In genomic region chr14:31217666-31218065, GRCm38 (mm10) we compare ENCODE assay signal across 8 mouse cellular contexts. TPM values are rescaled to one million over a fixed set of nuclear protein-coding genes. Genes with fewer than 3 reads are reported as not detected.
DNase-seq lines count a peak whose midpoint lies in the region; ATAC-seq lines count a peak whose summit lies in the region.

Gene Sema3g (plus strand): TSS chr14:31217860.

- H3K27ac ChIP-seq in heart, embryonic 15.5 days: 0 out of 2 replicates have a peak within 1 kb of the TSS, but pooled peaks have one; percentile 7
- no peak within 1 kb of the TSS for H3K27ac ChIP-seq in stomach, embryonic 14.5 days (ENCODE audit: low read length)

- 7% methylated on average over 11 of the region's 11 CpGs for WGBS in heart, embryonic 15.5 days
- WGBS in stomach, embryonic 14.5 days: 8% methylated on average over 10 of the region's 11 CpGs

- H3K4me2 ChIP-seq in heart, embryonic 15.5 days: peak within 1 kb of the TSS; percentile 48
- H3K4me2 ChIP-seq in stomach, embryonic 14.5 days (replicated peaks; ENCODE audit: low read depth, low read length): 0 out of 2 replicates have a peak within 1 kb of the TSS, but pooled peaks have one; percentile 4

- peaks cover 44% of the 10 kb centered on the region for H3K4me1 ChIP-seq in heart, embryonic 15.5 days (replicated peaks)
- H3K4me1 ChIP-seq in megakaryocyte, embryonic 14.5 days: peaks cover 50% of the 10 kb centered on the region
- H3K4me1 ChIP-seq in stomach, embryonic 14.5 days (ENCODE audit: control insufficient read depth, insufficient read depth, low read length): 0 out of 2 replicates have a peak, but pooled peaks cover 3% of the 10 kb centered on the region

- H3K9me3 ChIP-seq in heart, embryonic 15.5 days (replicated peaks): no peaks in the 10 kb centered on the region
- no peaks in the 10 kb centered on the region for H3K9me3 ChIP-seq in megakaryocyte, embryonic 14.5 days
- no peaks in the 10 kb centered on the region for H3K9me3 ChIP-seq in stomach, embryonic 14.5 days (ENCODE audit: control insufficient read depth, low read depth, low read length)

- DNase-seq in B cell, adult 2 months: peak; percentile 61 to 67
- DNase-seq in adipocyte (ENCODE audit: low spot score): peak; percentile 52
- DNase-seq in embryo, embryonic 11 days: peak; percentile 80
- DNase-seq in kidney, postnatal 10 days: peak; percentile 87

- peak within 1 kb of the TSS; percentile 16; the same call in 1 of the 2 replicates for H3K4me3 ChIP-seq in heart, embryonic 15.5 days
- H3K4me3 ChIP-seq in megakaryocyte, embryonic 14.5 days (replicated peaks): peak within 1 kb of the TSS; percentile 77
- H3K4me3 ChIP-seq in stomach, embryonic 14.5 days (ENCODE audit: low read depth, low read length): no peak within 1 kb of the TSS

- H3K9ac ChIP-seq in heart, embryonic 15.5 days: peak within 1 kb of the TSS; percentile 40
- no peak within 1 kb of the TSS for H3K9ac ChIP-seq in stomach, embryonic 14.5 days (replicated peaks; ENCODE audit: low read depth, low read length)

- no peaks in the 10 kb centered on the region for H3K27me3 ChIP-seq in heart, embryonic 15.5 days
- peaks cover 56% of the 10 kb centered on the region for H3K27me3 ChIP-seq in megakaryocyte, embryonic 14.5 days (replicated peaks)
- no peaks in the 10 kb centered on the region for H3K27me3 ChIP-seq in stomach, embryonic 14.5 days (ENCODE audit: control insufficient read depth, insufficient read depth, low read length)

- H3K36me3 ChIP-seq in heart, embryonic 15.5 days: no peaks in the 10 kb centered on the region
- H3K36me3 ChIP-seq in megakaryocyte, embryonic 14.5 days (replicated peaks; ENCODE audit: low read length): no peaks in the 10 kb centered on the region
- H3K36me3 ChIP-seq in stomach, embryonic 14.5 days (ENCODE audit: control insufficient read depth, insufficient read depth, low read length): no peaks in the 10 kb centered on the region

- peak; percentile 60 for ATAC-seq in heart, embryonic 15.5 days (replicated peaks; ENCODE audit: insufficient number of reproducible peaks, insufficient read depth, low FRiP score, low read depth)
- ATAC-seq in stomach, embryonic 14.5 days (ENCODE audit: insufficient number of reproducible peaks, insufficient read depth, low FRiP score, low read depth): peak; percentile 70
- ATAC-seq in frontal cortex, adult (ENCODE audit: low TSS enrichment): no peak

RNA-seq across cellular contexts. Expression of gene Sema3g, which starts in this region (rescaled TPM):
- 0.60 and 0.83 TPM in 2 replicates for polyA plus RNA-seq in heart, embryonic 15.5 days (2015; fragmentation: Nextera tagmentation; extraction: Ambion mirVana)
- not detected in 2 replicates for polyA plus RNA-seq in megakaryocyte, embryonic 14.5 days (2012; ENCODE audit: insufficient read depth, low replicate concordance)
- polyA plus RNA-seq in stomach, embryonic 14.5 days (2014; fragmentation: Nextera tagmentation; extraction: Ambion mirVana): 0.34 and 0.43 TPM in 2 replicates

Comparison
In these comparisons a context has a peak if more than half of its experiments do, and no peak if none do; other contexts are left out.
1. Peak in ATAC-seq, H3K4me3 ChIP-seq, H3K27ac ChIP-seq, H3K9ac ChIP-seq and H3K4me2 ChIP-seq in heart, embryonic 15.5 days; RNA of the gene not detected or under 1 TPM.
2. Peak in ATAC-seq and H3K4me2 ChIP-seq in stomach, embryonic 14.5 days; RNA of the gene not detected or under 1 TPM.